Mouse (Mus musculus) spleen, embryonic (tissue): Measurements from ENCODE around the gene Rbm28.

Experiments
- CTCF ChIA-PET: fragments of 350-600 bp; sonication (Branson Sonifier 250); formaldehyde crosslinking; loops from one replicate; lab custom pipeline; 2022; lab: Charles Lee

The Rbm28 gene

DNA sequence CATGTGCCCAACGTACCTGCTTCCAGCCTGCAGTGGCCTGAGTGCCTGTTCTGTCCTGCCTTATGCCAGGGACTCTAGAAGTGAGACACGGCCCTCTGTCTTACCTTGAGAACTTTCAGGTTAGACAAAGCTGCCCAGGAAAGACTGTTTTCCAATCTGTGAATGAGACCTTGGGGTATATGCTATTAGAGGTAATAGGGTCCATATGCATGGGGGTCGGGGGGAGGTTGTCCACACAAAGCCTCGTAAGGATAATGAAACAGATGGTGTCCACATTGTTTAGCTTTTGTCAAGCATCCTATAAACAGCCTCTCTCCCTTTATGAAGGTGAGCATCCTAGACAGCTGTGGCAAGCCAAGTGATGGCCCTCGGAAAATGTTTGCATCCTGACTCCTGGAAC lies 30.3 kb upstream of the Rbm28 start:
- CTCF ChIA-PET, result no interaction called here

DNA sequence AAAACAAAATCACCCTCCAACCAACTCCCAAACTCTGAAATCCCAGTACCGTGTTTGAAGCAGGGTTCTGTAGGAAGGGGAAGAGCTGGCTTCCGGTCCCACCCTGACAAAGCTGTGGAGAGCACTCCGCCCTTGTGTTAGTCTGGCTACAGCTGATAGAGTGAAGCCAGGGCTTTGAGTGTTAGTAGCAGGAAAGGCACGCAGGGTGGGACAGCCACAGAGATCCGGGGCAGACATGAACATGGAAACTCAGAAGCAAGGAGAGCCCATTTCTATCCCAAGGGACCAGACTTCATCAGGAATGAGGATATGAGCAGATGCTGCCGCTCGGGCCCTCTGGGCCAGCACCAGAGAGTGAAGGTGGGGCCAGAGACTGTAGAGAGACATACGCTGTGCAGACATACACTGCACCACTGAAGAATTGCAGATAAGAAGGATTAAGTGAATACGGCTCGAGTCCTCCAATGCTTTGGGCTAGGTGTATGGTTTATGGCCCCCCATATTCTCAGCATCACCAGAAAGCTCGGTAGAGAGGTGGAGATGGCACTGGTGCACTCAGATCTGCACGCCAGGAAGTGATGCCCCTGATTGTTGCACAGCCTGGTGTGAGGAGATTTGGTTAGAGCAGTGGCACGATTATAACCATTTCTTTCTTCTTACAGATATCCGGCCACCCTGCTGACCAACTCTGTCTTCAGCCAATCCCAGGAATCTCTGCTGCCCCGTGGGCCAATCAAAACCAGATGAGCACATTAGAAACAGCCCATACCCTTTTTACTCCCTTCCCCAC lies 29.4 kb upstream of the Rbm28 start:
- CTCF ChIA-PET, result no interaction called here

GRCm38 (mm10) chr6:29187936-29188335 lies 23.1 kb upstream of the Rbm28 start:
- CTCF ChIA-PET, result no interaction called here

GRCm38 (mm10) chr6:29179843-29180242 lies 15.0 kb upstream of the Rbm28 start:
- CTCF ChIA-PET, result no interaction called here

DNA sequence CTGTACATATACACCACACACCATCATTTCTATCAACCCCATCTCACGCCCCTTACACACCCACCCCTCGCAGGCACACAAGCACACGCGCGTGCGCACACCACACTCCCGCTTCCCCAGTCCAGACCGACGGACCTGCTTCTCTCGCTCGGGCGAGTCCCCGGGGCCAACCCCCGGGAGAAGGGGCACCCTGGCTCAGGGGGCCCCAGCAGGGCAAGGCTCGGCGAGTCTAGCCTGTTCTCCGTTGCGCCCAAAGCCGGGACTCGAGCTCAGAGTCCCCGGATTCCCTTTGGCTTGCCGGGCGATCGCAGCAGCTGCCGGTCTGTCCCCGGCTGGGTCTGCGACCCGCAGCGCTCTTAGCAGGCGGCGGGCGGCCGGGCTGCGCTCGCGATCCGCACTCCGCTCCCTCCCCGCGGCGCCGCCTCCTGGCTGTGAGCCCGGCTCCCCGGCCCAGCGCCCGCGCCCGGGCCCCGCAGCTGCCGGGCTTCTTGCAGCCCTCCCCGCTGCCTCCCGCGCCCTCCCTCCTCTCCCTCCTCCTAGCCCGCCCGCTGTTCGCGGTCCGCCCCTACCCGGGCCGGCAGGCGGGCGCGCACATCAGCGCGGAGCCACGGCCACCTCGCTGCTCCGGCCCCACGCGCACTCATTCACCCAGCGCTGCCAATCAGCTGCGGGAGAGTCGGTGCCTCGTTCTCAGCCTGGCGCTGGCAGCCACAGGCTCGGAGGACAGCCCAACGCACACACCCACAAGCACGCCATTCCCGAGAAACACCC lies 14.3 kb upstream of the Rbm28 start, which contains the start of gene Prrt4:
Gene Prrt4 (minus strand): TSS at position 697 of the 771 bp plus-strand sequence.
- CTCF ChIA-PET, result no interaction called here

DNA sequence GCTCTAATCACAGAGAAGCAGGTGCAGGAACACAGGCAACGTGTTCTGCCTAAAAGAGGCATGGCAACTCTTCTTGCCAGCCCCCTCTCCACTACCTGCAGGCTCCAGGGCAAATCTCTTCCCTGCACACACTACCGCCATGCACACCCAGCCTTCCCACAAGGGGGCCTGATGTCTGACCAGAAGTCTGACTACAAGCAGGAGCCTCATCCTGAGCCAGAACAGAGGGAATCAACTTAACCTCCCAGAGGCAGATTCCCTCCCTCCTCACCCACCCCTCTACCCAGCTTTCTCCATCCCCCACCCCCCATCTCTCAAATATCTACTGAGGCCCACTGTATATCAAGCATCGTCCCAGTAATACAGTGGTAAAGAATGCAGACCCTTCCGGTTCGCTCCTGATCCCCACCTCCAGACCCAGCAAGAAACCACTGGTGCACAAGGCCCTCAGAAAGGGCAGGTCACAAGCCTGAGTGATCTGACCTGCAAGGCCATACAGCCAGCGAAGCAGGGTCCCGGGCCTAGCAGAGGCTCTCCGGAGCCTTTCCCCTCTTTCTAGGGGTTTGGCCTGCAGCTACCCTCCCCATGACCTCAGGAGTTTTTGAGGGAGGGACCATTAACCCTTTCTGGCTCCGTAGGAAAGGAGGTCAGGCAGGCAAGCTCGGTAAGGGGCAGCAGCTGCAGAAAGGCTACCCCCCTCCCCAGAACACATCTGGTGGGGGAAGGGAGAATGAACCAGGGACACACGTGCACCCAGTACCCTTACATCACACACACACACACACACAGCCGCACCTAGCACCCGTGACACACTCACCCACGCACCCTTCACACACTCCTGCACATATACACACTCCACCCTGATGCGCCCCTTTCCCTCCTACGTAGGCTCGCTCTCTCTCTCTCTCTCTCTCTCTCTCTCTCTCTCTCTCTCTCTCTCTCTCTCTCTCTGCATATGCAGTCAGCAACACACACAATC lies 13.4 kb upstream of the Rbm28 start:
- CTCF ChIA-PET, result no interaction called here

DNA sequence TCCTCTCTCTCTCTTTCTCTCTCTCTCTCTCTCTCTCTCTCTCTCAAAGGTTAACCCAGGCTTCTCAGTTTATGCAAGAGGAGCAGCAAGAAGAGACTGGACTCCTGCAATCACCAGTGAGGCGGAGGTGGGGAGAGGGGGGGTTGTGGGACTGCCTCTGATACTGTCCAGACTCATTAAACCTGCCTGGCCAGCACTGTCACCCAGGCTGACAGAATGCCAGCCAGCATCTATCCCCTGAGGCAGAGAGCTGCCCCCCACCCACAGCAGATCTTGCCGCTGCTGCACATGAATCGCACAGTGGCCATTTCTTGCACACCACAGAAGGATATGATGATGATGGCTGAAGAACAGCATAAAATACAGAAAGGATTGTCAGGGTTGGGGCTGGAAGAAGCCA lies 10.3 kb upstream of the Rbm28 start:
- CTCF ChIA-PET, result no interaction called here

DNA sequence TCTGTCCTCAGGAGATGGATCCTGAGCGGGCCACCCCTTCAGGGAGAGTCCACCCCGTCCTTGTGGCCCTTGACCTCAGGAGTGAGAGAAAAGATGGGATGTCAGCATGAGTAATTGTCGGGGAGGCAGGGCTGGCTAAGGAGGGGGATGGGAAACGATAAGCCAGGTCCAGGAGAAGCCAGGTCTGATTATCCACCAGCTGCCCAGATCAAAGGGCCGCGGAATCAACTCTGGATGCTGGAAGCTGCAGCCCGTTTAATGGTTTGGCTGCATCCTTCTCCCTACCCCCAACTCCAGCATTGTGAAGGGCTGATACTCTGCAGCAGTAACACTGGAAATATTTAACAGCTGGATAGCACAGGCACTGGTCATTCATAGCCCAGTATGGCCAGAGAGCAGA lies 9.6 kb upstream of the Rbm28 start:
- CTCF ChIA-PET, result no interaction called here

DNA sequence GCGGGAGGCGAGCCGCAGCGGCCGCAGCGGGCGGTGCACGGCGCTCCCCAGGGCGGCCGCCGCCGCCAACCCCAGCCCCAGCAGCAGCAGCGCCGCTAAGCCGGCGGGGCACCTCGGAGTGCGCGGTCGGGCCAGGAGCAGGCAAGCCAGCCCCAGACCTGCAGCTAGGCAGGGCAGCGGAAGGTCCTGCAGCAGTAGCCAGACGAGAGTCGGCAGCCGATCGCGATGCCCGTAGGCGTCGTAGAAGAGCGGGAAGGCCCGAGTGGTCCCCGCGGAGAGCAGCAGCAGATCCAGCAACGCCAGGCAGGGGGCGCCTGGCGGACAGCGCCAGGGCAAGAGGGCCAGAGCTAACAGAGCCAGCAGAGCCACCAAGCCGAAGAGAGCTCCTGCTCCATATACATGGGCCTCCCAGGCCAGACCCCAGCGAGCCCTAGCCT lies 6.2 kb upstream of the Rbm28 start:
- CTCF ChIA-PET, result no interaction called here

GRCm38 (mm10) chr6:29170063-29170921 lies 5.5 kb upstream of the Rbm28 start:
- CTCF ChIA-PET, result interaction anchor here (0.6 kb wide), 2 partner anchors 53 to 434 kb away, joined by 3 read pairs; no protein-coding TSS in a partner anchor

GRCm38 (mm10) chr6:29169675-29170062 lies 4.9 kb upstream of the Rbm28 start:
- CTCF ChIA-PET, result interaction anchor here (0.6 kb wide), 2 partner anchors 84 to 435 kb away, joined by 3 to 9 read pairs; no protein-coding TSS in a partner anchor

- CTCF ChIA-PET, result interaction anchor here (0.6 kb wide), 1 partner anchor 85 kb away, joined by 9 read pairs; no protein-coding TSS in a partner anchor
Observed at GRCm38 (mm10) chr6:29168871-29169270, 4.1 kb upstream of the Rbm28 start.

- CTCF ChIA-PET, result no interaction called here
Observed at GRCm38 (mm10) chr6:29166196-29166595, 1.4 kb upstream of the Rbm28 start.

- CTCF ChIA-PET, result interaction anchor here (0.6 kb wide), 1 partner anchor 765 kb away, joined by 5 read pairs; no protein-coding TSS in a partner anchor
Observed at GRCm38 (mm10) chr6:29161291-29161690, 3.5 kb downstream of the Rbm28 start.

GRCm38 (mm10) chr6:29160786-29161185 lies 4.0 kb downstream of the Rbm28 start:
- CTCF ChIA-PET, result interaction anchor here (0.6 kb wide), 1 partner anchor 764 kb away, joined by 5 read pairs; no protein-coding TSS in a partner anchor

DNA sequence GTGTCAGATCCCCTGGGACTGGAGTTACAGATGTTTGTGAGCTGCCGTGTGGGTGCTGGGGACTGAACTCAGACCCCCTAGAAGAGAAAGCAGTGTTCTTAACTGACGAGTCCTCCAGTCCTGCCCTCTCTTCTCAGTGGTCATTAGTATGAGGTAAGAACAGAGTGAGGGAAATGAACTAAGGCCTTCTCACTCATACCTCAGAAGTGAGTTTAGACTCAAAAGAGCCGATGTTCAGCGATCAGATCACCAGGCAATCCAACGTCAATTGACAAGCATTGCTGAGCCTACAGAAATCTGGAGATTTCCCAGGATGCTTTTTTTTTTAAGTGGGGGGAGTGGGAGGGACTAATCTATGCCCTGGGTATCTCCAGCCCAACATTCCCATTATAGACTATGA lies 8.5 kb downstream of the Rbm28 start:
- CTCF ChIA-PET, result no interaction called here

GRCm38 (mm10) chr6:29150001-29150400 lies 14.8 kb downstream of the Rbm28 start:
- CTCF ChIA-PET, result interaction anchor here (0.7 kb wide), 1 partner anchor 660 kb away, joined by 13 read pairs; no protein-coding TSS in a partner anchor

GRCm38 (mm10) chr6:29147407-29148010 lies 17.3 kb downstream of the Rbm28 start:
- CTCF ChIA-PET, result interaction anchor here (0.5 kb wide), 1 partner anchor 35 kb away, joined by 4 read pairs; no protein-coding TSS in a partner anchor

DNA sequence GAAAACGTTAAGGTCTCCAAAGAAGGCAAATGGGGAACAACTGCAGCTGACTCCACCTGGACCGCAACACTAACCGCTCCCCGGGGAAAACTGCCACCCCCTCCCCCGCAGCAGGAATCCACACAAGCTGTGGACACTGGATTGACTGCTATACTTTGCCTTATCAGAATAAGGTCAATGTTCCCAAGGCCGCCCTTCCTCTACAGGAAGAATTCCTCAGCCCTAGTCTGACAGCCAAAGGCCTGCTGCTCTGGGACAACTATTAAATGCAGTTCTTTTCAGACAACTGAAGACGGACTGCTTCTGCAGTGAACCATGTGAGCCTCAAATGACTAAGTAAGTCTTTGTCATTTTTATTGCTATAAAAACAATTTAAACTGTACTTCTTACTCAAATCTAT lies 18.2 kb downstream of the Rbm28 start:
- CTCF ChIA-PET, result interaction anchor here (0.7 kb wide), 1 partner anchor 117 kb away, joined by 3 read pairs; no protein-coding TSS in a partner anchor
